Mouse (Mus musculus) testis, adult 2 months (tissue): Measurements from ENCODE around the gene Dclk2. TPM values are rescaled to one million over a fixed set of nuclear protein-coding genes. Genes with fewer than 3 reads are reported as not detected.

Experiments used
- H3K27ac ChIP-seq: fragments of 200-500 bp; 2 replicates; pipeline ENCODE4 v1.5.1; 2012; ENCODE audit warnings: low read depth, low read length; ENCODE audit not compliant: control insufficient read depth, insufficient read depth
- H3K27me3 ChIP-seq: fragments of 200-500 bp; 2 replicates; pipeline ENCODE4 v1.6.1; 2012; ENCODE audit warnings: mild to moderate bottlenecking, low read length, moderate library complexity; ENCODE audit not compliant: control insufficient read depth, insufficient read depth
- H3K36me3 ChIP-seq: fragments of 200-500 bp; 2 replicates; pipeline ENCODE4 v1.6.1; 2012; ENCODE audit warnings: mild to moderate bottlenecking, low read length; ENCODE audit not compliant: control insufficient read depth, insufficient read depth
- H3K4me1 ChIP-seq: fragments of 200-500 bp; 2 replicates; pipeline ENCODE4 v1.6.1; 2012; ENCODE audit warnings: low read length; ENCODE audit not compliant: control insufficient read depth, insufficient read depth
- H3K4me3 ChIP-seq: fragments of 200-500 bp; 2 replicates; pipeline ENCODE4 v1.5.1; 2012; ENCODE audit warnings: low read depth, mild to moderate bottlenecking, low read length, moderate library complexity, mixed read lengths; ENCODE audit not compliant: control insufficient read depth
- CTCF ChIP-seq: fragments of 200-500 bp; IDR thresholded peaks from 2 replicates; pipeline ENCODE4 v1.5.1; 2012; ENCODE audit warnings: low read depth, mild to moderate bottlenecking, inconsistent platforms, low read length, moderate library complexity; ENCODE audit not compliant: control insufficient read depth, insufficient read depth, insufficient replicate concordance
- POLR2A ChIP-seq: fragments of 200-500 bp; IDR thresholded peaks from 2 replicates; pipeline ENCODE4 v1.6.1; 2012; ENCODE audit warnings: low read depth, mild to moderate bottlenecking, inconsistent platforms, low read length, moderate library complexity; ENCODE audit not compliant: control insufficient read depth
- polyA plus RNA-seq: library from polyadenylated mRNA; depleted of rRNA; stranded (reverse); fragments of >200 nt; gene quantifications from 2 replicates; pipeline ENCODE4 v1.2.3, GENCODE M21; 2012

Gene Dclk2
- polyA plus RNA-seq, 1 experiment, result 1.3 TPM

- no peaks in the 10 kb centered on the region for H3K4me1 ChIP-seq
- H3K27me3 ChIP-seq, result no peaks in the 10 kb centered on the region
- H3K36me3 ChIP-seq, result no peaks in the 10 kb centered on the region
- H3K4me3 ChIP-seq, result no peak overlapping the region
- no peak overlapping the region for H3K27ac ChIP-seq
- TF ChIP-seq POLR2A, result no peak
- no peak for TF ChIP-seq CTCF
These were observed 135.7 kb downstream of the Dclk2 start for GRCm38 (mm10) chr3:86784930-86785329.

- no peak overlapping the region for H3K27ac ChIP-seq
- H3K27me3 ChIP-seq, result no peaks in the 10 kb centered on the region
- TF ChIP-seq CTCF (no peak), POLR2A (no peak)
- H3K4me1 ChIP-seq, result no peaks in the 10 kb centered on the region
- H3K4me3 ChIP-seq, result no peak overlapping the region
- H3K36me3 ChIP-seq, result no peaks in the 10 kb centered on the region
These were observed 136.6 kb downstream of the Dclk2 start for GRCm38 (mm10) chr3:86784051-86784450.

- Histone ChIP-seq H3K36me3 (no peaks in the 10 kb centered on the region), H3K27me3 (no peaks in the 10 kb centered on the region)
- TF ChIP-seq POLR2A, result no peak
- no peak for TF ChIP-seq CTCF
These were observed 140.9 kb downstream of the Dclk2 start for GRCm38 (mm10) chr3:86779704-86780103.

GRCm38 (mm10) chr3:86775444-86775828, 145.2 kb downstream of the Dclk2 start:
- TF ChIP-seq POLR2A (no peak), CTCF (no peak)
- H3K27ac ChIP-seq, result no peak overlapping the region
- H3K4me3 ChIP-seq, result no peak overlapping the region

More at GRCm38 (mm10) chr3:86779704-86780103, 140.9 kb downstream of the Dclk2 start:
- Histone ChIP-seq H3K4me1 (no peaks in the 10 kb centered on the region), H3K27ac (no peak overlapping the region), H3K4me3 (no peak overlapping the region)

GRCm38 (mm10) chr3:86774566-86775443, 145.8 kb downstream of the Dclk2 start:
- H3K27ac ChIP-seq, result no peak overlapping the region
- H3K4me3 ChIP-seq, result no peak overlapping the region
- H3K27me3 ChIP-seq, result no peaks in the 10 kb centered on the region
- no peaks in the 10 kb centered on the region for H3K36me3 ChIP-seq
- no peaks in the 10 kb centered on the region for H3K4me1 ChIP-seq
- TF ChIP-seq CTCF, result no peak
- no peak for TF ChIP-seq POLR2A

More at GRCm38 (mm10) chr3:86775444-86775828, 145.2 kb downstream of the Dclk2 start:
- Histone ChIP-seq H3K4me1 (no peaks in the 10 kb centered on the region), H3K27me3 (no peaks in the 10 kb centered on the region), H3K36me3 (no peaks in the 10 kb centered on the region)

- Histone ChIP-seq H3K27me3 (no peaks in the 10 kb centered on the region), H3K27ac (no peak overlapping the region), H3K4me3 (no peak overlapping the region), H3K36me3 (no peaks in the 10 kb centered on the region), H3K4me1 (no peaks in the 10 kb centered on the region)
- no peak for TF ChIP-seq CTCF
- TF ChIP-seq POLR2A, result no peak
These were observed 151.7 kb downstream of the Dclk2 start for GRCm38 (mm10) chr3:86768969-86769368.

GRCm38 (mm10) chr3:86768553-86768952, 152.1 kb downstream of the Dclk2 start:
- no peaks in the 10 kb centered on the region for H3K27me3 ChIP-seq
- H3K4me1 ChIP-seq, result no peaks in the 10 kb centered on the region
- TF ChIP-seq CTCF (no peak), POLR2A (no peak)
- no peak overlapping the region for H3K27ac ChIP-seq
- no peak overlapping the region for H3K4me3 ChIP-seq
- H3K36me3 ChIP-seq, result no peaks in the 10 kb centered on the region
